In genomic region chr16:91496206-91496605, GRCm38 (mm10) we compare ENCODE assay signal across 20 mouse cellular contexts. TPM values are rescaled to one million over a fixed set of nuclear protein-coding genes. Genes with fewer than 3 reads are reported as not detected.
DNase-seq lines count a peak whose midpoint lies in the region; ATAC-seq and TF ChIP-seq lines count a peak whose summit lies in the region.
"Had no signal": no experiment of that assay in that cellular context is flagged by ENCODE, and none has a peak within 500 bp of the region (broad histone marks: within the 10 kb centered on the region; RNA-seq: fewer than 3 reads in every experiment).

No protein-coding gene starts in this region.

- H3K9ac ChIP-seq in intestine, postnatal 0 days (ENCODE audit: low read depth, low read length) = no peak overlapping the region
- no peak overlapping the region for H3K9ac ChIP-seq in intestine, embryonic 16.5 days (ENCODE audit: low read depth, low read length)
- H3K9ac ChIP-seq: embryonic facial prominence, embryonic 15.5 days; forebrain, embryonic 12.5 days; hindbrain, embryonic 13.5 days; liver, embryonic 15.5 days; midbrain, embryonic 12.5 days had no signal

- no peak overlapping the region for H3K4me2 ChIP-seq in intestine, postnatal 0 days (replicated peaks; ENCODE audit: low read depth)
- no peak overlapping the region for H3K4me2 ChIP-seq in intestine, embryonic 16.5 days (ENCODE audit: low read depth, low read length)
- H3K4me2 ChIP-seq: embryonic facial prominence, embryonic 15.5 days; forebrain, embryonic 12.5 days; hindbrain, embryonic 13.5 days; liver, embryonic 15.5 days; midbrain, embryonic 12.5 days had no signal

- H3K27ac ChIP-seq in intestine, postnatal 0 days (ENCODE audit: low read depth, low read length) = peak overlapping the region; percentile 46
- no peak overlapping the region for H3K27ac ChIP-seq in intestine, embryonic 16.5 days (ENCODE audit: low read length)
- H3K27ac ChIP-seq: embryonic facial prominence, embryonic 15.5 days; forebrain, embryonic 12.5 days; heart, adult 2 months; hindbrain, embryonic 13.5 days; liver, embryonic 15.5 days; midbrain, embryonic 12.5 days; stomach, postnatal 0 days had no signal

- H3K4me3 ChIP-seq in intestine, postnatal 0 days (ENCODE audit: low read depth, low read length) = no peak overlapping the region
- H3K4me3 ChIP-seq in intestine, embryonic 16.5 days (ENCODE audit: low read length) = no peak overlapping the region
- H3K4me3 ChIP-seq: embryonic facial prominence, embryonic 15.5 days; forebrain, embryonic 12.5 days; heart, adult 2 months; hindbrain, embryonic 13.5 days; liver, embryonic 15.5 days; midbrain, embryonic 12.5 days; myocyte had no signal

- TF ChIP-seq CTCF in intestine, postnatal 0 days (IDR thresholded peaks at IDR 0.05; ENCODE audit: low read depth) = no peak

- peaks cover 85% of the 10 kb centered on the region for H3K36me3 ChIP-seq in intestine, postnatal 0 days (ENCODE audit: control insufficient read depth, insufficient read depth)
- peaks cover 24% of the 10 kb centered on the region for H3K36me3 ChIP-seq in intestine, embryonic 16.5 days (ENCODE audit: control insufficient read depth, insufficient read depth, low read length)

- no peaks in the 10 kb centered on the region for H3K9me3 ChIP-seq in intestine, postnatal 0 days (ENCODE audit: control insufficient read depth)
- no peaks in the 10 kb centered on the region for H3K9me3 ChIP-seq in intestine, embryonic 16.5 days (ENCODE audit: control insufficient read depth, low read length)
- H3K9me3 ChIP-seq: embryonic facial prominence, embryonic 15.5 days; forebrain, embryonic 12.5 days; G1E; hindbrain, embryonic 13.5 days; liver, embryonic 15.5 days; midbrain, embryonic 12.5 days had no signal

- H3K4me1 ChIP-seq in intestine, postnatal 0 days (replicated peaks; ENCODE audit: control insufficient read depth, insufficient read depth, low read length) = no peaks in the 10 kb centered on the region
- H3K4me1 ChIP-seq in intestine, embryonic 16.5 days (ENCODE audit: control insufficient read depth, insufficient read depth, low read length) = no peaks in the 10 kb centered on the region
- H3K4me1 ChIP-seq: embryonic facial prominence, embryonic 15.5 days; forebrain, embryonic 12.5 days; hindbrain, embryonic 13.5 days; midbrain, embryonic 12.5 days had no signal

- H3K27me3 ChIP-seq in intestine, postnatal 0 days (replicated peaks; ENCODE audit: control insufficient read depth, insufficient read depth, low read length) = no peaks in the 10 kb centered on the region
- H3K27me3 ChIP-seq in intestine, embryonic 16.5 days (replicated peaks; ENCODE audit: control insufficient read depth, insufficient read depth, low read length) = no peaks in the 10 kb centered on the region
- H3K27me3 ChIP-seq: embryonic facial prominence, embryonic 15.5 days; forebrain, embryonic 12.5 days; hindbrain, embryonic 13.5 days; liver, embryonic 15.5 days; midbrain, embryonic 12.5 days had no signal

- DNase-seq in adrenal gland, postnatal 14 days = peak; percentile 54
- no peak for DNase-seq in adrenal gland, postnatal 4 days (ENCODE audit: low spot score in 2 of 2)
- DNase-seq in right cerebral cortex, postnatal 10 days (ENCODE audit: low spot score in 2 of 2) = peak; percentile 44 to 52
- DNase-seq in right cerebral cortex, adult 18-20 months = no peak
- DNase-seq in heart, postnatal 10 days = no peak
- DNase-seq in urinary bladder, postnatal 10 days (ENCODE audit: low spot score) = no peak
- DNase-seq: heart, adult 2 months; kidney, adult 11 months; lung, postnatal 10 days; thymus, postnatal 25 days had no signal

- ATAC-seq in intestine, postnatal 0 days = no peak
- ATAC-seq in intestine, embryonic 16.5 days = no peak

- intact Hi-C loops in heart, postnatal 10 days (cut with DNase I) = loop anchor here (10.0 kb wide), 1 partner anchor 411 kb away; no protein-coding TSS in a partner anchor

- 87% methylated on average over 17 of the region's 17 CpGs for WGBS in intestine, postnatal 0 days
- WGBS in intestine, embryonic 16.5 days = 94% methylated on average over 17 of the region's 17 CpGs

RNA-seq across cellular contexts. Expression of gene Ifnar1, which starts 11.2 kb away (rescaled TPM):
- 80.3 and 82.7 TPM in 2 replicates for total RNA-seq in adrenal gland, postnatal 14 days (2021)
- total RNA-seq in adrenal gland, postnatal 4 days (2021) = 10 to 100 TPM; 87.7 to 92.9 TPM
- 18.2 and 21.6 TPM in 2 replicates for polyA plus RNA-seq in intestine, postnatal 0 days (2015; fragmentation: Nextera tagmentation; extraction: Ambion mirVana)
- 39.4 and 39.5 TPM in 2 replicates for polyA plus RNA-seq in intestine, embryonic 16.5 days (2015; fragmentation: Nextera tagmentation; extraction: Ambion mirVana)
- total RNA-seq in heart, postnatal 10 days (2021) = 10 to 100 TPM; 46.6 to 58.9 TPM

RNA-seq across cellular contexts. Expression of gene Ifngr2, which starts 50.7 kb away (rescaled TPM):
- 27.7 and 30.8 TPM in 2 replicates for total RNA-seq in adrenal gland, postnatal 14 days (2021)
- total RNA-seq in adrenal gland, postnatal 4 days (2021) = 10 to 100 TPM; 38.5 to 40.9 TPM
- 138 and 146 TPM in 2 replicates for polyA plus RNA-seq in intestine, postnatal 0 days (2015; fragmentation: Nextera tagmentation; extraction: Ambion mirVana)
- 116 and 117 TPM in 2 replicates for polyA plus RNA-seq in intestine, embryonic 16.5 days (2015; fragmentation: Nextera tagmentation; extraction: Ambion mirVana)
- 100 to 1,000 TPM; 116 to 132 TPM for total RNA-seq in heart, postnatal 10 days (2021)

Comparison
In these comparisons a context has a peak if more than half of its experiments do, and no peak if none do; other contexts are left out.
1. DNase-seq: peak in adrenal gland, postnatal 14 days (single experiment) and right cerebral cortex, postnatal 10 days (2 of 2); none in adrenal gland, postnatal 4 days (0 of 2), right cerebral cortex, adult 18-20 months (single experiment), heart, postnatal 10 days (0 of 2) and urinary bladder, postnatal 10 days (single experiment).